Comparison of ENCODE assay signal across 18 mouse cellular contexts in genomic region chr10:19977557-19977956, GRCm38 (mm10). TPM values are rescaled to one million over a fixed set of nuclear protein-coding genes. Genes with fewer than 3 reads are reported as not detected.
A peak's percentile ranks its signal among the peaks of the same experiment; 100 is the strongest.
DNase-seq lines count a peak whose midpoint lies in the region; ATAC-seq and TF ChIP-seq lines count a peak whose summit lies in the region.
"Had no signal": no experiment of that assay in that cellular context is flagged by ENCODE, and none has a peak within 500 bp of the region (broad histone marks: within the 10 kb centered on the region; RNA-seq: fewer than 3 reads in every experiment).

No protein-coding gene starts in this region.

- no peak overlapping the region for H3K4me3 ChIP-seq in kidney, postnatal 0 days (replicated peaks; ENCODE audit: low read depth, low read length)
- H3K4me3 ChIP-seq: erythroblast, embryonic 14.5 days; hindbrain, embryonic 12.5 days; liver, embryonic 12.5 days; neural tube, embryonic 12.5 days had no signal

- 82% methylated on average over 3 of the region's 3 CpGs for WGBS in kidney, postnatal 0 days

- H3K9ac ChIP-seq in kidney, postnatal 0 days (ENCODE audit: low read depth, low read length) = no peak overlapping the region
- H3K9ac ChIP-seq: hindbrain, embryonic 12.5 days; liver, embryonic 12.5 days; neural tube, embryonic 12.5 days had no signal

- H3K4me1 ChIP-seq in kidney, postnatal 0 days (replicated peaks; ENCODE audit: insufficient read depth, low read length) = no peaks in the 10 kb centered on the region
- H3K4me1 ChIP-seq: hindbrain, embryonic 12.5 days; neural tube, embryonic 12.5 days had no signal

- H3K4me2 ChIP-seq in kidney, postnatal 0 days (ENCODE audit: low read length) = no peak overlapping the region
- H3K4me2 ChIP-seq: hindbrain, embryonic 12.5 days; liver, embryonic 12.5 days; neural tube, embryonic 12.5 days had no signal

- H3K9me3 ChIP-seq in kidney, postnatal 0 days (replicated peaks; ENCODE audit: low read length) = no peaks in the 10 kb centered on the region
- H3K9me3 ChIP-seq: G1E; hindbrain, embryonic 12.5 days; liver, embryonic 12.5 days; neural tube, embryonic 12.5 days had no signal

- TF ChIP-seq CTCF in kidney, postnatal 0 days (IDR thresholded peaks at IDR 0.05; ENCODE audit: low read depth) = peak; percentile 19; the same call in 1 of the 2 replicates

- ATAC-seq in kidney, postnatal 0 days (replicated peaks; ENCODE audit: low FRiP score, low read depth) = no peak
- ATAC-seq in erythroid progenitor cell, adult 5-6 weeks (replicated peaks; ENCODE audit: low FRiP score, poor library complexity, severe bottlenecking) = no peak
- ATAC-seq: liver, embryonic 12.5 days; midbrain, embryonic 16.5 days had no signal

- no peaks in the 10 kb centered on the region for H3K27me3 ChIP-seq in kidney, postnatal 0 days (ENCODE audit: insufficient read depth, low read length)
- H3K27me3 ChIP-seq: hindbrain, embryonic 12.5 days; liver, embryonic 12.5 days; neural tube, embryonic 12.5 days had no signal

- H3K27ac ChIP-seq in kidney, postnatal 0 days = no peak overlapping the region
- H3K27ac ChIP-seq: hindbrain, embryonic 12.5 days; liver, embryonic 12.5 days; macrophage; neural tube, embryonic 12.5 days had no signal

- no peak for DNase-seq in kidney, postnatal 0 days (ENCODE audit: low spot score)
- DNase-seq in kidney, postnatal 10 days = no peak
- DNase-seq in thymus, postnatal 14 days = peak; percentile 30
- DNase-seq in thymus, postnatal 10 days (ENCODE audit: low spot score in 2 of 2) = no peak
- DNase-seq in R1 (ENCODE audit: low read depth, low spot score) = peak; percentile 40
- peak; percentile 32 for DNase-seq in thymus, postnatal 4 days
- no peak for DNase-seq in right cerebral cortex, postnatal 25 days
- DNase-seq: cerebellum, adult 8-10 months; gastrocnemius, postnatal 36 days; kidney, adult 18-20 months had no signal

- no peaks in the 10 kb centered on the region for H3K36me3 ChIP-seq in kidney, postnatal 0 days (ENCODE audit: insufficient read depth, low read length)
- H3K36me3 ChIP-seq: G1E; hindbrain, embryonic 12.5 days; liver, embryonic 12.5 days; neural tube, embryonic 12.5 days had no signal

RNA-seq across cellular contexts. Expression of gene Map3k5, which starts 43.3 kb away (rescaled TPM):
- polyA plus RNA-seq in kidney, postnatal 0 days (2015; fragmentation: Nextera tagmentation; extraction: Ambion mirVana) = 2.2 and 3.0 TPM in 2 replicates
- 1.4 and 4.2 TPM in 2 replicates for total RNA-seq in erythroid progenitor cell, adult 5-6 weeks (2015; ENCODE audit: low replicate concordance)
- 4.4 and 4.5 TPM in 2 replicates for total RNA-seq in erythroid progenitor cell, adult 5-6 weeks (2017; ENCODE audit: low replicate concordance)
- polyA plus RNA-seq: erythroblast, embryonic 14.5 days had no signal

Comparison
In these comparisons a context has a peak if more than half of its experiments do, and no peak if none do; other contexts are left out.
1. DNase-seq: peak in thymus, postnatal 14 days (single experiment), R1 (single experiment) and thymus, postnatal 4 days (single experiment); none in kidney, postnatal 0 days (single experiment), kidney, postnatal 10 days (single experiment), thymus, postnatal 10 days (0 of 2) and right cerebral cortex, postnatal 25 days (single experiment).